Comparison of ENCODE assay signal across 13 mouse cellular contexts in the genomic region with DNA sequence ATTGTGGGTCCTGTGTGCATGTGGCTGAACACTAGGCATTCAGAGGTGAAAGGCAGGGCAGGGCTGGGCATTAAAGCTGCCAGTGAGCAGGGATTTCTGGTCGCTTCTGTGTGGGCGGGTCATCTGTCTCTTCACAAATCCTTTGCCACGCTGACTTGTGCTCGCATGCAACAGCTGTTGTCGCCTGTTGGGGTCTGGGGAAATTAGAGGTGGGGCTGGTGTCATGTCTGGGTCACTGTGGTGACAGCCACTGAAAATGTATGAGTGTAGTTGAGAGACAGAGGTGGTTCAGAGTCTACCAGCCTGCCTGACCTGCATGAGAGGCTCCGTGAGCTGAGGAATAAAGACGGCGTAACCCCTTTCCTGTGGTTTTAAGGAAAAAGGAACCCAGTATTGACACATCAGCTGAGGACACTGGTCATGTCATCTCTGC.
DNase-seq lines count a peak whose midpoint lies in the region; ATAC-seq and TF ChIP-seq lines count a peak whose summit lies in the region.
"Had no signal": no experiment of that assay in that cellular context is flagged by ENCODE, and none has a peak within 500 bp of the region (broad histone marks: within the 10 kb centered on the region; RNA-seq: fewer than 3 reads in every experiment).

No protein-coding gene starts in this region.

- H3K4me1 ChIP-seq in lung, adult 2 months (ENCODE audit: control insufficient read depth, insufficient read depth, low read length), result no peaks in the 10 kb centered on the region
- no peaks in the 10 kb centered on the region for H3K4me1 ChIP-seq in hindbrain, embryonic 16.5 days (ENCODE audit: control insufficient read depth, insufficient read depth, low read depth, low read length)
- no peaks in the 10 kb centered on the region for H3K4me1 ChIP-seq in heart, adult 2 months (ENCODE audit: control insufficient read depth, insufficient read depth, low read length)
- peaks cover 6% of the 10 kb centered on the region for H3K4me1 ChIP-seq in forebrain, embryonic 15.5 days

- no peak overlapping the region for H3K27ac ChIP-seq in hindbrain, embryonic 16.5 days (ENCODE audit: low read depth, low read length)
- H3K27ac ChIP-seq in heart, adult 2 months, result no peak overlapping the region
- no peak overlapping the region for H3K27ac ChIP-seq in forebrain, embryonic 15.5 days (replicated peaks)
- H3K27ac ChIP-seq: liver, embryonic 14.5 days had no signal

- DNase-seq in embryo, embryonic 10 days (ENCODE audit: low spot score), result peak; percentile 52
- DNase-seq in embryo, embryonic 9.5 days (ENCODE audit: extremely low spot score), result no peak
- peak; percentile 12 for DNase-seq in lung, postnatal 10 days
- no peak for DNase-seq in lung, adult 2 months
- DNase-seq in heart, adult 2 months, result no peak
- DNase-seq: adrenal gland, adult 2 months; cerebellum, adult 8-10 months; gastrocnemius, postnatal 25 days; thymus, postnatal 4 days had no signal

- H3K36me3 ChIP-seq in hindbrain, embryonic 16.5 days (ENCODE audit: control insufficient read depth, insufficient read depth, low read length), result no peaks in the 10 kb centered on the region
- no peaks in the 10 kb centered on the region for H3K36me3 ChIP-seq in heart, adult 2 months (ENCODE audit: control insufficient read depth, insufficient read depth, low read length)
- H3K36me3 ChIP-seq in forebrain, embryonic 15.5 days, result no peaks in the 10 kb centered on the region

- H3K27me3 ChIP-seq in hindbrain, embryonic 16.5 days (replicated peaks; ENCODE audit: control insufficient read depth, insufficient read depth, low read length), result no peaks in the 10 kb centered on the region
- no peaks in the 10 kb centered on the region for H3K27me3 ChIP-seq in heart, adult 2 months (ENCODE audit: control insufficient read depth, insufficient read depth, low read length)
- no peaks in the 10 kb centered on the region for H3K27me3 ChIP-seq in forebrain, embryonic 15.5 days

- TF ChIP-seq POLR2A in lung, adult 2 months (IDR thresholded peaks at IDR 0.05; ENCODE audit: borderline replicate concordance, extremely low read depth, low read depth, low read length), result no peak
- TF ChIP-seq POLR2A in heart, adult 2 months (IDR thresholded peaks at IDR 0.05; ENCODE audit: insufficient read depth, low read depth, low read length), result no peak

- H3K9ac ChIP-seq in hindbrain, embryonic 16.5 days (ENCODE audit: low read depth, low read length), result no peak overlapping the region
- no peak overlapping the region for H3K9ac ChIP-seq in heart, adult 2 months (ENCODE audit: low read depth, low read length)
- no peak overlapping the region for H3K9ac ChIP-seq in forebrain, embryonic 15.5 days (replicated peaks)
- H3K9ac ChIP-seq: liver, embryonic 14.5 days had no signal

- intact Hi-C loops in heart, adult 2 months (cut with DNase I), result no loop called here

- no peak overlapping the region for H3K4me2 ChIP-seq in hindbrain, embryonic 16.5 days (ENCODE audit: low read length)
- H3K4me2 ChIP-seq in forebrain, embryonic 15.5 days (replicated peaks), result no peak overlapping the region

- ATAC-seq in hindbrain, embryonic 16.5 days, result 0 out of 2 replicates have a peak, but pooled peaks have one; percentile 37
- peak; percentile 23; the same call in 1 of the 2 replicates for ATAC-seq in neutrophil, adult 5-6 weeks (ENCODE audit: extremely low read depth, insufficient number of reproducible peaks, low FRiP score, poor library complexity, severe bottlenecking)
- ATAC-seq in forebrain, embryonic 15.5 days (replicated peaks), result no peak

- H3K79me2 ChIP-seq in heart, adult 2 months (replicated peaks; ENCODE audit: control insufficient read depth, insufficient read depth, low read length), result no peaks in the 10 kb centered on the region

- TF ChIP-seq CTCF in lung, adult 2 months (IDR thresholded peaks at IDR 0.05; ENCODE audit: insufficient read depth, low read length), result no peak
- TF ChIP-seq CTCF in heart, adult 2 months (IDR thresholded peaks at IDR 0.05), result no peak

- no peak for TF ChIP-seq EP300 in heart, adult 2 months (IDR thresholded peaks at IDR 0.05; ENCODE audit: insufficient read depth, low read depth, low read length)

- no peaks in the 10 kb centered on the region for H3K9me3 ChIP-seq in hindbrain, embryonic 16.5 days (ENCODE audit: control insufficient read depth, low read length)
- H3K9me3 ChIP-seq in forebrain, embryonic 15.5 days, result no peaks in the 10 kb centered on the region

- H3K4me3 ChIP-seq in lung, adult 2 months (replicated peaks; ENCODE audit: extremely low read depth, low read depth, low read length), result no peak overlapping the region
- no peak overlapping the region for H3K4me3 ChIP-seq in hindbrain, embryonic 16.5 days (ENCODE audit: low read length)
- H3K4me3 ChIP-seq in heart, adult 2 months, result no peak overlapping the region
- no peak overlapping the region for H3K4me3 ChIP-seq in forebrain, embryonic 15.5 days

- WGBS in lung, adult 2 months, result 40% methylated on average over 8 of the region's 8 CpGs
- WGBS in hindbrain, embryonic 16.5 days, result 41% methylated on average over 8 of the region's 8 CpGs
- WGBS in heart, adult 2 months, result 52% methylated on average over 8 of the region's 8 CpGs
- WGBS in forebrain, embryonic 15.5 days, result 58% methylated on average over 8 of the region's 8 CpGs

Comparison
In these comparisons a context has a peak if more than half of its experiments do, and no peak if none do; other contexts are left out.
1. DNase-seq: peak in embryo, embryonic 10 days (single experiment) and lung, postnatal 10 days (single experiment); none in embryo, embryonic 9.5 days (single experiment), lung, adult 2 months (single experiment) and heart, adult 2 months (0 of 2).